Mouse (Mus musculus): ENCODE measurements at regions not wholly inside any gene's neighbourhood (a gene's known extent, or its start where the extent isn't known, plus 50 kb on each side); places are given as distances from the start of the nearest gene placed in this dataset.
A peak's percentile ranks its signal among the peaks of the same experiment; 100 is the strongest.

DNA sequence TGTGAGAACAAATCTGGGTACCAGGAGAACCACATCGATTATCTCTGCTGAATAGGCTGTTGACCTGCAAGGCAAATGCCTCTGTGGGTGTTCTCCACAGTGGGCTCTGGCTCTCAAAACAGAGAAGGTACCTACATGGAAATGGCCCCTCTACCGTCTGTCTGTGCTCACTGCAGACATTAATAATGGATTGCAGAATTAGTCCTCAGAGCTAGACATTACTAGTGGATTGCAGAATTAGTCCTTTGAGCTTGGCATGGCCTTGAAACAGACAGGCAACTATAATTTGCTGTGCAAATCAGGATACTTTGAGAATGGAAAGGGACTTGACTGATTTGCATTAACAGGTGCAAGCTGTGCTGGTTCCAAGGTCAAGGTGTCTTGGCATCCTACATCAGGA is 77.3 kb upstream of the Gm26897 start:
- DNase-seq (ENCODE audit: low spot score in 2 of 2) = no peak

DNA sequence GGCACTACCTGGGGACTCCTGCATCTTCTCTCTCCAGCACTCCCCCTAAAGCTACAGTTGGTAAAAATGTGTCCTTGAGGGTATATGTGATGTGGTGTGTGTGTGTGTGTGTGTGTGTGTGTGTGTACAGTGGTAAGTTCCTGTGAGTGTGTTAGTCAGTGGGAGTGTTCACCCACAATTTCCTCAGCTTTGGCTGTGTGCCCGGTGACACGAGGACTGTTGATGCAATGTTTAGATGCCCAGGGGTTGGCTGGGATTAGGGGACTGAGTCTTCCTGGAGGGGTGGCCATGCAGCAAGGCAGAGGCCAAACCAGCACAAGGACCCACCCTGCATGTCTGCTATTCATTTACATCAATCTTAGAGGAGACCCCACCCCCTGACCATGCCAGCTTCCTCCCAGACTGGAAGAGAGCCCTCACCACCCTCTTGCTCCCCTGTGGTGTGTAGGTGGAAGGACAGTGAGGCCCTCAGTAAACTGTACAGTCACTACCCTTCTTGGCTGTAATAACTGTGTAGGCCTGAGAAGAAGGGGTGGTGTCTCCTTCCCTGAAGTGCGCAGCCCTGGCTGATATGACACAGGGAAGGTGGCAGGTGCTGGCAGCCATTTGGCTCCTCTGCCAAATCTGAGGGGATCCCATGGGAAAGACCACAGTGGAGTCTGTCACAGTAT is 75.8 kb upstream of the Gm26897 start:
- DNase-seq (ENCODE audit: low spot score in 2 of 2) = no peak

DNA sequence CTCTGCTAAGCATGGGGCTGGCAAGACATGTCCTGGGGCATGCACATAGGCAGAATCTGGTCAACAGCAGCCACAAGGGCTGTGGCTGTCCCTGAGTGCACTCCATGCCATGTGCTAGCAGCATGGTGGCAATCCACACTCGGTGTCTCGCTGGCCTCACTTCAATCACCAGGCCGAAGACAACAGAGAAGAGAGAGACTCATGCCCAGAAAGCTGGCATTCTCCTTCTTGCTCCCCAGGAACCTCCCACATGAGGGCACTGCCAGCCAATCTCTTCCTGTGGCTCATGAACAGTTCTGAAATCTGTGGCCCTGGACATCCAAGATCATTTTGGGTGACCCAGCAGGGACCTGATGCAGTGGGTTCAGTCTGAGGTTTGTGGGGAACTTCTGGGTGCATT is 74.5 kb upstream of the Gm26897 start:
- no peak for DNase-seq (ENCODE audit: low spot score in 2 of 2)

DNA sequence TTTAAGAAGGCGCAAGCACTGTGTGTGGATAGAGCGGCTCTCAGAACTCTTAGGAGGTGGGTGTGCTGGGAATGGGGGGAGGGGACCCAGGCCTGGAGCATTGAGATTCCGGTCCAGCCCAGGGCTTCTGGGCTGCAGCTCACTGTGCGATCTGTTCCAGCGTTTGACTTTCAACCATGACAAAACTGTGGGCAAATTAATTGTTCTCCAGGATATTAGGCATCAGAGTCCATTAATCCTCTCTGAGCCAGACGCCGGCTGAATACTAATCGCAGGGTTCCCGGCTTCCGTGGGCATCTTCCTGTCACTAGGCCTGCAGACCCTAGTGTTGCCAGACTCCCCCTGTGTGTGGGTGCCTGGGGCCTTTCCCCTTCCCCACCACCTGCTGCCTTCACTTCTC is 73.3 kb upstream of the Gm26897 start:
- no peak for DNase-seq (ENCODE audit: low spot score in 2 of 2)

DNA sequence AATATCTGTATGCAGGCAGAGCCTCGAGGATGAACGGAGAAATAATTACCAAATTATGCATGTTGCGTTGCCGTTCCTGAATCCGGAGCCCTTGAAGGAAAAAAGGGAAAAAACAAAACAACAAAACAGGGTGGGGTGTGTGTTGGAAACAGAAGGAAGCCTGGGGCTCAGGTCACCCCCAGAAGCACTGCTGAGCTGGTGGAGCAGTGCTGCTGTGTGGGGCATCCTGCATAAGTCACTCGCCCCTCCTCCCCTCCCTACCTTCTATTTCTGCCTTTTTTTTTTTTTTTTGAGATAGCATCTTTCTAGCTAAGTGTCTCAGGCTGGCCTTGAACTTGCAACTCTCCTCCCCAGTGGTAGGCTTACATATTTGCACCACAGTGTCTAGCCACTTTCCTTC is 72.8 kb upstream of the Gm26897 start:
- no peak for DNase-seq (ENCODE audit: low spot score in 2 of 2)

DNA sequence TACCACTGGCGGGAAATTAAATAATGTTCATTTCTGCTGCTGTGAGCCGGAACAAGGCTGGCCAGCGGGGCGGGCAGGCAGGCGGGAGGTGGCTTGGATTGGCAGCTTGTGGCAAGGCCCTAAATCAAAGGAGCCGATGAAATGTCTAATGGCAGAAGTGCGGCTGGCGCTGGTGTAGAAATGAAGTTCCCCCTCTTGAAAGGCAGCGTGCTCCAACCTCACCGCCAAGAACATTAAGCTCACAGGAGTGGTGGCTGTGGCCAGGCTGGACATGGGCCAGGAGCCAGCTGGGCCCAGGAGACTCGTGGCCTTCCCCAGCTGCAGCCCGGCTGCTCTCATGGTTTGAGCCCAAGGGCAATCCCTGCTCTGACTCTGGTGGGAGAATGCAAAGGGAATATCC is 71.8 kb upstream of the Gm26897 start:
- no peak for DNase-seq (ENCODE audit: low spot score in 2 of 2)

DNA sequence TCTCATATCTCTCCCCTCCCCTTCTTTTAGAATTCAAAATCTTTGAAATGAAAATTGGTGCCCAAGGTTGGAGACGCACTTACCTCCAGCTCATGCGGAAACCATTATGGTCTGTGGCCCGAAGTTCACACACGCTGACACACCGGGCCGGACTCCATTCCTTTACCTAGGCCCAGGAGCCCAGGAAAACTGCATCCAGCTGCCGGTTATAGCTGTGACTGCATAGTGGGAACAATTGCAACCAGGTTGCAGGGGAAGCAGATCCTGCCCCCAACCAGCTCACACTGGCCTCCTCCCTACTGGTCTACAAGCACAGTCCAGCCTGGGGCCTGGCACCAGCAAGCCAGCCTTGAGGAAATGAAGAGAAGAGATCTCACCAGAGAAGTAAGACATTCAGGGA is 69.9 kb upstream of the Gm26897 start:
- DNase-seq (ENCODE audit: low spot score in 2 of 2) = no peak

DNA sequence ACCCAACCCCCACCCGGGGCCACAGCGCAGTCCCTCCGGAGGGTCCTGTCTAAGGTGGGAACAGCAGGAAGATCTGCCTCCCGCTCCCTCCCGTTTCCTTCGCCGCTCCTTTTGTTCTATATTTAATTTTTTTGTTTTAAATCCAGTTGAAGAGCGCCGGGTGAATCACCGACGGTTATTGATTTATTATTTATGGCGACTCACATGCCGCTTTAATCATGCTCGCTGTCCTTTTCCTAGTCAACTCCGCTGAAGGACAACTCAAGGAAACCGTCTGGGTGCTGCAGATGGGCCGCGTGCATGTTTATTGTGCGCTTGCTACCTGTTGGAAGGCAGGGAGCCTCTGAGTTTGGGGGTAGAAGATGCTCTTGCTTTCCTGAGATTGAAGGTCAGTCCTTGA is 68.3 kb upstream of the Gm26897 start:
- no peak for DNase-seq (ENCODE audit: low spot score in 2 of 2)

DNA sequence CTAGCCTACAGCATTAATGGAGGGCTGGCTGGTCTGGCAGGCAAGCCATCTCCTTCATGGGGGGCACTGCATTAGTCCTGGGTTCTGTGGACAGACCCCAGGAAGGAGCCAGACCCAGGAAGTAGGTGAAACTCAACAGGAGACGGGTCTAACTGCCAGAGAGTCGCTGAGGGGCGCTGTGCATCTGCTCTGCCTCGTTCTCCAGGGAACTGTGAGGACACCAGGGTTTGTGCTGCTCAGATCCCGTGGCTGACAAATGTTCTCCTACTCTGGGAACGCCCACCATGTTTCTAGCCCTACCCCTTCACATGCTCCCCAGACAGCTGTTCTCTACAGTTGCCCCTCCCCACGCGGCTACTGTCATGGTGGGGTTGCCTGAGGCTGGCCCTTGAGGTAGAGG is 67.7 kb upstream of the Gm26897 start:
- no peak for DNase-seq (ENCODE audit: low spot score in 2 of 2)

DNA sequence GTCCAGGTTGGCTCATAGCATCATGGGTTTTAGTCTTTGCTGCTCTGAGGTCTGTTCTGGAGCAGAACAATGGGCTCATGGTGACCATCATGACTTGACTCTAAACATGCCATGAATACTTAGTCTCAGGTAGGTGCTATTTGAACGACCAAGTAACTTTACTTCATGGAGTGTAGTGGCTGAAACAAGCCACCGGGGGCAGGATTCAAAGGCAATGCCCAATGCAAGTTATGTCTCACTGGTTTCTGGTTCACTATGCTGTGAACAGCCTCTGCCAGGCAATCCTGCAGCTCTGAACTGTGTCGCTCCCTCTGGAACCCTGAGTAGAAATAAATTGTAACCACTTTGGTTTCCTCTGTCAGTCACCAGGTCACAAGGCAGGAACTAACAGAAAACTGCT is 65.8 kb upstream of the Gm26897 start:
- no peak for DNase-seq (ENCODE audit: low spot score in 2 of 2)

DNA sequence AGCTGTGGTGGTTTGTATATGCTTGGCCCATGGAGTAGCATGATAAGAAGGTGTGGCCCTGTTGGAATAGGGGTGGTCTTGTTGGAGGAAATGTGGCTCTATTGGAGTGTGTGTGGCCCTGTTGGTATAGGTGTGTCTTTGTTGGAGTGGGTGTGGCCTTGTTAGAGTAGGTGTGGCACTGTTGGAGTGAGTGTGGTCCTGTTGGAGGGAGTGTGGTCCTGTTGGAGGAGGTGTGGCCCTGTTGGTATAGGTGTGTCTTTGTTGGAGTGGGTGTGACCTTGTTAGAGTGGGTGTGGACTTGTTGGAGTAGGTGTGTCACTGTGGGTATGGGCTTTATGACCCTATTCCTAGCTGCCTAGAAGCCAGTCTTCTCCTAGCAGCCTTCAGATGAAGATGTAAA is 64.6 kb upstream of the Gm26897 start:
- DNase-seq (ENCODE audit: low spot score in 2 of 2) = no peak

DNA sequence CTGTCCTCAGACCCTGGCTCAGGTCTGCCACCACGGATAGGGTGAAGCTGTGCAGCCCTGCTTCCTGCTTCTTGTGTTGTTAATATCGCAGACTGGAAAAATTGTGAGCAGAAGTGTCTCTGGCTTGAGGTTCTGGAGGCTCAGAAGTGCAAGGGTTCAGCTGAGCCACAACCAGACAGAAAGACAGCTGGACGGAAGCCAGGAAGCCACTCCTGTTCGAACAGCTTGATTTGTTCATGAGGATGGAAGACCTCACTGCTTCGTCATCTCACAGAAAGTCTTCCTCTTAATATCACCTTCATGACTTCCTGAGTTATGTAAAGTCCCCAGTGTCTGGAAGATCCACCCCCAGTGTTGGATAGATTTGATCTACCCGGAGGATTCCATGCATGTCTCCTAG is 62.0 kb upstream of the Gm26897 start:
- DNase-seq (ENCODE audit: low spot score in 2 of 2) = no peak

DNA sequence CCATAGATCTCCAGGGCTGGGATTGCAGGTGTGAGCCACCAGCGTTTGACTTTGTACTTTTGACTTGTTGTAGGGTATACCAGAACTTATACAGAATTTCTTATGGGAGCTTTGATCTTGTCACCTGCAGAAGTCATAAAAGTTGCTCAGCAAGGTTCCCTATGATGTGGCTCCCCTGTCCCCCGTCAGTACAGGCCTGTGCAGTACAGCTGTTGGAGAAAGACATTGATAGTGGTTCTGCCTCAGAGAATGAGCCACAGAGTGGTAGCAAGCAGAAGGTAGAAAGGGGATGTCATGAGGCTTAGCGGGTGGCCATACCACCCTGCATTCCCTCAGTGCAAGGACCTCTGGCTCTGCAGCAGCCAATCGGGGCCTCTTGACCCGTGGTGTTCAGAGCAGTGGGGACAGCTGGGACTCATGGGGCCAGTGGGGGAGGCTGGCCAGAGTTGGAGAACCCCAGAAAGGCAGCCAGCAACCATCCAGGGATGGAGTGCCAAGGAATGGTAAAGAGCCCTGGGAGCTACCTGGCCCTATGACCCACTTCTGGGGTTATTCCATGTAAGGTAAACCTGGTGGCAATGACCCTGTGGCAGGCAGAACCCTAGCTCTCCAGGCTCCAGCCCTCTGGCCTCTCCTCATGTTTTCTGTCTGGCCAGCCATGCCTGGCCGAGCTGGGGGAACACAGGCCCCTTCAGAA is 58.6 kb upstream of the Gm26897 start:
- DNase-seq (ENCODE audit: low spot score in 2 of 2) = no peak

DNA sequence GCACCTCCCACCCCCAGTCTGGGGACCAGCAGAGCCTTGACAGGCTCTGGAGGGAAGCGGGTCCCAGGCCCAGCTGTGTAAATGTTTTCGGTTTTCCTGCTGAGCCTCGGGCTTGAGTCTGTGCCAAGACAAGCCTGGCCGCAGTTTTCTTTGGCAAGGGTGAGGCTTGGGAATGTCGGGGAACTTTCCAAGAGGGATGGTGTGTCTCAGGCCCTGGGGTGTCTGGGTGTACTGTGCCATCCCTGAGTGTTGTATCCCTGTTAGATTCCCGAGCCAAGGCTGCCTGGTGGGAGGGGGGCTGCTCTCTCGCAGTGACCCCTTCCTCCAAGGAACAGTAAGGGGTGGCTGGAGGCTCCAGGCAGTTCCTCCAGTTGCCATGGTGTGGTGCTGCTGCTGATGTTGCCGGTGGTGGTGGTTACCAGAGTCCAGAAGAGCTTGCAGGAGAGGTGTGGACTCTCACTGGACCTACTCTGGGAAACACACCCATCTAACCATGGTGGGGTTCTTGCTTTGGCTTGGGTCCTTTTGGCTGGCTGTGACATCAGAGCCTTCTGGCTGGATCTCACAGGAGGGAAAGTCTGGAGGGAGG is 58.0 kb upstream of the Gm26897 start:
- no peak for DNase-seq (ENCODE audit: low spot score in 2 of 2)

DNA sequence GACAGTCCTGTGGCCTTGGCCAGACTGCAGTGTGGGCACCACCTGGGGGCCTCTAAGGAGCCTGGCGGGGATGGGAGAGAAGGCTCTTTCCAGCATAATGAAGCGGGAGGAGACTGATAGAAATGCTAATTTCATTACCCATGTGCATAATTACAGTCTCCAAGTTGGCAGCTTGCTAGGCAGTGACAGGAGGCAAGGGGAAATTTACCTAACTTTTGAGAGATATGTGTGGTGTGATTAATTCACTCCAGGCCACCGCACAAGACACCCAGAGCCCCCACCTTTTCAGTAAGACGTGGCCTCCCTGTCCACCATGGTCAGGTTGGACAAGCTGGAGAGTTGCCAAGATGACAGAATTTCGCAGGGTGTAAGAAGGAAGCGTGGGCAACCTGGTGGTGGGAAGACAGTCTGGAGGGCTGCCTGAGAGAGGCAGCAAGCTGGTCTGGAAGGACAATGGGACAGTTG is 55.8 kb upstream of the Gm26897 start:
- peak in 1 of 2 experiments; percentile 21 for DNase-seq (ENCODE audit: low spot score in 2 of 2)

DNA sequence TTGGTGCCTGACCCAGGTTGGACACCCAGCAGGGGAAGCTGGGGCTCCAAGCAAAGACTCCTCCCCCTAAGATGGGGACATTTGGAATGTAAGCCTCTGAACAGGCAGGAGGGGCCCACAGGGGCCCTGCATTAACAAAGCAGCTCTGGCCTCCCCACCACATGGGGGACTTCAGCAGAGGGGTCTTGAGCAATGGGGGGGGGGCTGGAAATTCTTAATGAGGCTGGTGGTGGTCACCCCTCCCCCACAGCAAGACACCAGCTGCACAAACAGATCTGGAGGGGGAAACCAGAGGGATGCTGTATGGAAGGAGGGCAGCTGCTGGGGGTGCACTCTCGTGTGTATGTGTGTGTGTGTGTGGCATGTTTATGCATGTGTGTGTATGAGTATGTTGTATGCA is 55.2 kb upstream of the Gm26897 start:
- DNase-seq (ENCODE audit: low spot score in 2 of 2) = no peak

DNA sequence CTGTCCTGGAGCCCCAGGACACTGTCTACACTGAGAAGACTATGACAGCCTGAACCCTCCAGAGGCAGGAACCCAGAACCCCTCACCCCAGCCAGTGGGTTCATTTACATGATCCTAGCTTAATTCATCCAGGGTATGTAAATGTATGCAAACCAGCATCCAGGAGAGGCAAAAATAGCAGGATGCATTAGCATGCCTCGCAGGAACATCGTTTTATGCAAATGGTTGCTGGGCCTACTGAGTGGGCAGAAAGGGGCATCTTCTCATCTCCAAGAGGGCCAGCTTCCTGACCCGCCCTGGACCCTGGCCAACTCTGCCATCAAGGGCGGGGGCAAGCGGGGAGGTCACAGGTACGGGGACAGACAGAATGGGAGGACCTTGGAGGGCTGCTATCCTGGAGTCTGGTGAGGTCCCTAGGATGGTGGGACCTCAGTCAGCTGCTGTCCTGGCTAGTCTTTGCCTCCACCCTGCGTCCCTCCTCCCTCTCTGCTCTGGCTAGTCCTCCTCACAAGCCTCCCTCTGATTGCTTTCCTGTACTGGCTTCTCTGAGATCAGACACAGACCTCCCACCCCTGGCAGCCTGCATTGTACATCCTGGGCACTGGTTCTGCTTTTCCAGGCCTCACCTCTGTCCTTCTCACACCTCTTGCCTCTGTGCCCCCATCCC is 52.2 kb upstream of the Gm26897 start:
- DNase-seq (ENCODE audit: low spot score in 2 of 2) = peak in 1 of 2 experiments; percentile 65

DNA sequence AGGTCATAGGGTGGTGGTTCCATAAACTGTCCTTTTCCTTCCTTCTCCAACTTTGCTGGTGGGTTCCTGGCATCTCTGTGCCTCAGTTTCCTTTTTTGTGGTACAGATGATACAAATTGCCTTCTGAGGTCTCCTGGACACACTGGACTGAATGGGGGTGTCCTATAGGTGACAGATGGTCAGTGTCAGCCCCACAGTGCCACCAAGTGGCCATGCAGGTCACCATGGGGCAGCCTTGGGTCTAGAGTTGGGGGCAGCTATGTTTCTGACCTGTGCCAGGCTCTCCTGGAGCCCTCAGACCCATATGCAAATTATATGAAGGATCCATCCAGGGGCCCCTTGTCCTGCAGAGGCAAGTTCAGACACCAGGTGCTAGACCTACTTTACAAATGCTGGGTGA is 50.8 kb upstream of the Gm26897 start:
- DNase-seq (ENCODE audit: low spot score in 2 of 2) = no peak

Data from right cerebral cortex, postnatal 36 days (tissue).